ENCODE assay signal across 8 mouse cellular contexts in genomic region chr2:26351358-26352290, GRCm38 (mm10). TPM values are rescaled to one million over a fixed set of nuclear protein-coding genes. Genes with fewer than 3 reads are reported as not detected.
DNase-seq lines count a peak whose midpoint lies in the region; ATAC-seq and TF ChIP-seq lines count a peak whose summit lies in the region.

Dnlz (minus strand) TSS chr2:26352110.

- dilution Hi-C loops in CH12.LX (cut with MboI; ENCODE audit: extremely low pct_ligation_motif_present, extremely low pct_unique_long_range_greater_than_20kb, low sequenced_read_pairs): no loop called here

- peak within 1 kb of the TSS; percentile 32 for H3K27ac ChIP-seq in CH12.LX (ENCODE audit: insufficient read depth, low read depth)
- H3K27ac ChIP-seq in forebrain, embryonic 12.5 days: peak within 1 kb of the TSS; percentile 86
- H3K27ac ChIP-seq in heart, postnatal 0 days (ENCODE audit: low read depth): peak within 1 kb of the TSS; percentile 74
- peak within 1 kb of the TSS; percentile 59 for H3K27ac ChIP-seq in liver, embryonic 16.5 days (ENCODE audit: low read length)
- H3K27ac ChIP-seq in neural tube, embryonic 13.5 days (replicated peaks): peak within 1 kb of the TSS; percentile 89
- H3K27ac ChIP-seq in testis, adult 2 months (ENCODE audit: control insufficient read depth, insufficient read depth, low read depth, low read length): peak within 1 kb of the TSS; percentile 79

- no peaks in the 10 kb centered on the region for H3K9me3 ChIP-seq in CH12.LX (replicated peaks; ENCODE audit: low read length)
- H3K9me3 ChIP-seq in forebrain, embryonic 12.5 days: no peaks in the 10 kb centered on the region
- H3K9me3 ChIP-seq in heart, postnatal 0 days (replicated peaks; ENCODE audit: control insufficient read depth, low read length): no peaks in the 10 kb centered on the region
- no peaks in the 10 kb centered on the region for H3K9me3 ChIP-seq in liver, embryonic 16.5 days (replicated peaks; ENCODE audit: control insufficient read depth, low read length)
- no peaks in the 10 kb centered on the region for H3K9me3 ChIP-seq in neural tube, embryonic 13.5 days

- in situ Hi-C loops in CH12.LX (cut with MboI; ENCODE audit: low pct_ligation_motif_present, low pct_unique_long_range_greater_than_20kb, low sequenced_read_pairs): loop anchor here (5.0 kb wide), 1 partner anchor 56 kb away; the partner anchor contains the start of gene Inpp5e

- TF ChIP-seq EP300 in CH12.LX (IDR thresholded peaks at IDR 0.05; ENCODE audit: low read length): no peak
- TF ChIP-seq EP300 in heart, postnatal 0 days (IDR thresholded peaks at IDR 0.05; ENCODE audit: low read depth): peak; percentile 60; the same call in 1 of the 2 replicates

- peaks cover 22 to 58% of the 10 kb centered on the region in 2 experiments for H3K36me3 ChIP-seq in CH12.LX (replicated peaks in 1 of 2; ENCODE audit: control insufficient read depth in 1 of 2, insufficient read depth in 1 of 2, low read length in 1 of 2)
- peaks cover 37% of the 10 kb centered on the region for H3K36me3 ChIP-seq in forebrain, embryonic 12.5 days (replicated peaks)
- H3K36me3 ChIP-seq in heart, postnatal 0 days (replicated peaks; ENCODE audit: control insufficient read depth, insufficient read depth, low read length): peaks cover 33% of the 10 kb centered on the region
- 0 out of 2 replicates have a peak, but pooled peaks cover 3% of the 10 kb centered on the region for H3K36me3 ChIP-seq in liver, embryonic 16.5 days (ENCODE audit: control insufficient read depth, insufficient read depth)
- peaks cover 41% of the 10 kb centered on the region for H3K36me3 ChIP-seq in neural tube, embryonic 13.5 days
- H3K36me3 ChIP-seq in testis, adult 2 months (ENCODE audit: control insufficient read depth, insufficient read depth, low read length): no peaks in the 10 kb centered on the region; the same call in 1 of the 2 replicates

- peak within 1 kb of the TSS; percentile 93 for H3K9ac ChIP-seq in CH12.LX (ENCODE audit: insufficient read depth, low read depth)
- H3K9ac ChIP-seq in forebrain, embryonic 12.5 days: peak within 1 kb of the TSS; percentile 91
- H3K9ac ChIP-seq in heart, postnatal 0 days (replicated peaks; ENCODE audit: low read depth, low read length): peak within 1 kb of the TSS; percentile 88
- H3K9ac ChIP-seq in liver, embryonic 16.5 days (ENCODE audit: low read depth, low read length): peak within 1 kb of the TSS; percentile 87
- H3K9ac ChIP-seq in neural tube, embryonic 13.5 days: peak within 1 kb of the TSS; percentile 96

- no peaks in the 10 kb centered on the region for H3K79me2 ChIP-seq in CH12.LX (replicated peaks; ENCODE audit: control insufficient read depth, extremely low read depth, insufficient read depth, poor library complexity, severe bottlenecking)

- peak; percentile 89 for DNase-seq in CH12.LX (ENCODE audit: extremely low read depth)
- peak; percentile 83 for DNase-seq in c-Kit-positive CD71-positive TER-119-negative erythroid progenitor cells, embryonic 14.5 days (ENCODE audit: low read depth)
- peak; percentile 95 for DNase-seq in heart, postnatal 0 days (ENCODE audit: low spot score)
- DNase-seq in kidney, postnatal 4 days: peak; percentile 96 to 98

- H3K4me2 ChIP-seq in CH12.LX (ENCODE audit: insufficient read depth, low read depth, poor library complexity, severe bottlenecking): peak within 1 kb of the TSS; percentile 87
- H3K4me2 ChIP-seq in forebrain, embryonic 12.5 days: peak within 1 kb of the TSS; percentile 97
- H3K4me2 ChIP-seq in heart, postnatal 0 days (ENCODE audit: low read depth, low read length): peak within 1 kb of the TSS; percentile 100
- peak within 1 kb of the TSS; percentile 96 for H3K4me2 ChIP-seq in liver, embryonic 16.5 days (ENCODE audit: low read depth, low read length)
- H3K4me2 ChIP-seq in neural tube, embryonic 13.5 days: peak within 1 kb of the TSS; percentile 97

- TF ChIP-seq CTCF in CH12.LX (conservative IDR thresholded peaks at IDR 0.05 in 1 of 2, IDR thresholded peaks at IDR 0.05 in 1 of 2; ENCODE audit: low read depth in 2 of 2, low read length in 2 of 2): peak in 1 of 2 experiments; percentile 79; a peak in 2 of 4 replicates
- TF ChIP-seq CTCF in heart, postnatal 0 days (IDR thresholded peaks at IDR 0.05; ENCODE audit: low read depth): peak; percentile 73
- TF ChIP-seq CTCF in testis, adult 2 months (IDR thresholded peaks at IDR 0.05; ENCODE audit: control insufficient read depth, insufficient read depth, insufficient replicate concordance, low read depth, low read length): peak; percentile 50; the same call in 1 of the 2 replicates

- ATAC-seq in forebrain, embryonic 12.5 days (ENCODE audit: low FRiP score): peak; percentile 79
- ATAC-seq in heart, postnatal 0 days (ENCODE audit: insufficient read depth, low read depth): peak; percentile 78
- ATAC-seq in liver, embryonic 16.5 days (ENCODE audit: low read depth): peak; percentile 81
- ATAC-seq in neural tube, embryonic 13.5 days (ENCODE audit: low read depth): peak; percentile 84

- peak within 1 kb of the TSS; percentile 77 to 88 (median 85) for H3K4me3 ChIP-seq in CH12.LX (replicated peaks in 1 of 3; ENCODE audit: low read depth in 2 of 3, low read length in 2 of 3, poor library complexity in 1 of 3)
- H3K4me3 ChIP-seq in forebrain, embryonic 12.5 days (replicated peaks): peak within 1 kb of the TSS; percentile 87
- H3K4me3 ChIP-seq in heart, postnatal 0 days (ENCODE audit: low read depth, low read length): peak within 1 kb of the TSS; percentile 76
- peak within 1 kb of the TSS; percentile 69 for H3K4me3 ChIP-seq in liver, embryonic 16.5 days (ENCODE audit: low read depth, low read length)
- H3K4me3 ChIP-seq in neural tube, embryonic 13.5 days: peak within 1 kb of the TSS; percentile 86
- H3K4me3 ChIP-seq in testis, adult 2 months (ENCODE audit: control insufficient read depth, low read depth, low read length): peak within 1 kb of the TSS; percentile 94

- TF ChIP-seq RAD21 in CH12.LX (IDR thresholded peaks at IDR 0.05; ENCODE audit: low read depth, low read length): peak; percentile 50

- WGBS in forebrain, embryonic 12.5 days: 3% methylated on average over 62 of the region's 62 CpGs
- WGBS in heart, postnatal 0 days: 2% methylated on average over 62 of the region's 62 CpGs
- under 1% methylated on average over 62 of the region's 62 CpGs for whole genome bisulfite sequencing in liver, embryonic 16.5 days (ENCODE audit: insufficient replicate concordance)
- 3% methylated on average over 62 of the region's 62 CpGs for WGBS in neural tube, embryonic 13.5 days

- H3K27me3 ChIP-seq in CH12.LX (replicated peaks): no peaks in the 10 kb centered on the region
- H3K27me3 ChIP-seq in forebrain, embryonic 12.5 days: no peaks in the 10 kb centered on the region
- no peaks in the 10 kb centered on the region for H3K27me3 ChIP-seq in heart, postnatal 0 days (ENCODE audit: control insufficient read depth, insufficient read depth, low read length)
- H3K27me3 ChIP-seq in liver, embryonic 16.5 days (ENCODE audit: control insufficient read depth, insufficient read depth, low read depth, low read length): no peaks in the 10 kb centered on the region
- no peaks in the 10 kb centered on the region for H3K27me3 ChIP-seq in neural tube, embryonic 13.5 days
- no peaks in the 10 kb centered on the region for H3K27me3 ChIP-seq in testis, adult 2 months (ENCODE audit: control insufficient read depth, insufficient read depth, low read length)

- peaks cover 10 to 19% of the 10 kb centered on the region in 2 experiments for H3K4me1 ChIP-seq in CH12.LX (ENCODE audit: control insufficient read depth in 1 of 2, insufficient read depth in 2 of 2)
- H3K4me1 ChIP-seq in forebrain, embryonic 12.5 days: peaks cover 24% of the 10 kb centered on the region
- H3K4me1 ChIP-seq in heart, postnatal 0 days (ENCODE audit: control insufficient read depth, insufficient read depth): peaks cover 21% of the 10 kb centered on the region
- peaks cover 16% of the 10 kb centered on the region for H3K4me1 ChIP-seq in liver, embryonic 16.5 days (ENCODE audit: control insufficient read depth, low read depth, low read length)
- peaks cover 27% of the 10 kb centered on the region for H3K4me1 ChIP-seq in neural tube, embryonic 13.5 days (replicated peaks)
- peaks cover 14% of the 10 kb centered on the region for H3K4me1 ChIP-seq in testis, adult 2 months (ENCODE audit: control insufficient read depth, insufficient read depth, low read length)

- TF ChIP-seq POLR2A in CH12.LX (IDR thresholded peaks at IDR 0.05; ENCODE audit: low read depth, low read length): peak; percentile 72
- TF ChIP-seq POLR2A in testis, adult 2 months (IDR thresholded peaks at IDR 0.05; ENCODE audit: control insufficient read depth, low read depth, low read length): peak; percentile 51; the same call in 1 of the 2 replicates

TF ChIP-seq in CH12.LX, 34 proteins besides CTCF, POLR2A, EP300 and RAD21 (continues in another document):
- TF ChIP-seq TBP (conservative IDR thresholded peaks at IDR 0.05; ENCODE audit: low read depth, low read length) (peak; percentile 51; the same call in 1 of the 2 replicates), POLR2AphosphoS2 (IDR thresholded peaks at IDR 0.05; ENCODE audit: low read depth, low read length) (no peak), JUND (conservative IDR thresholded peaks at IDR 0.05; ENCODE audit: low read depth, low read length) (no peak), MYC (IDR thresholded peaks at IDR 0.05; ENCODE audit: low read depth, low read length) (no peak), IRF4 (IDR thresholded peaks at IDR 0.05; ENCODE audit: low read depth, low read length) (peak; percentile 47), CHD2 (IDR thresholded peaks at IDR 0.05; ENCODE audit: low read length) (no peak; the same call in 1 of the 2 replicates), PAX5 (IDR thresholded peaks at IDR 0.05; ENCODE audit: low read length) (no peak), MAZ (IDR thresholded peaks at IDR 0.05; ENCODE audit: low read depth, low read length) (peak; percentile 57; the same call in 1 of the 2 replicates), KAT2A (IDR thresholded peaks at IDR 0.05; ENCODE audit: insufficient replicate concordance, low read length) (peak; percentile 81; the same call in 1 of the 2 replicates), RCOR1 (conservative IDR thresholded peaks at IDR 0.05; ENCODE audit: low read depth, low read length) (peak; percentile 10; the same call in 1 of the 2 replicates), USF1 (IDR thresholded peaks at IDR 0.05; ENCODE audit: low read depth, low read length) (no peak)

RNA-seq across cellular contexts. Expression of gene Dnlz, which starts in this region (rescaled TPM):
- total RNA-seq in CH12.LX (2012; rRNA removed): 17.1 and 20.3 TPM in 2 replicates
- total RNA-seq in CH12.LX (2014; rRNA removed): 15.1 TPM in 2 replicates
- 16.5 and 17.8 TPM in 2 replicates for polyA plus RNA-seq in CH12.LX (2012; ENCODE audit: insufficient read length, low read depth)
- polyA plus RNA-seq in forebrain, embryonic 12.5 days (2016; fragmentation: Nextera tagmentation; extraction: Ambion mirVana): 34.5 and 36.3 TPM in 2 replicates
- 20.2 and 23.0 TPM in 2 replicates for total RNA-seq in heart, postnatal 0 days (2014; rRNA removed; ENCODE audit: low replicate concordance)
- 17.0 and 18.6 TPM in 2 replicates for polyA plus RNA-seq in heart, postnatal 0 days (2015; fragmentation: Nextera tagmentation; extraction: Ambion mirVana)
- polyA plus RNA-seq in liver, embryonic 16.5 days (2015; fragmentation: Nextera tagmentation; extraction: Ambion mirVana): 7.2 and 8.0 TPM in 2 replicates
- polyA plus RNA-seq in neural tube, embryonic 13.5 days (2015; fragmentation: Nextera tagmentation; extraction: Ambion mirVana): 30.1 and 34.2 TPM in 2 replicates
- 6.2 and 6.5 TPM in 2 replicates for polyA plus RNA-seq in testis, adult 2 months (2012; rRNA removed)

Comparison
In these comparisons a context has a peak if more than half of its experiments do, and no peak if none do; other contexts are left out.
1. Peak in every context shown above with its lines: DNase-seq, ATAC-seq, H3K4me3 ChIP-seq and H3K27ac ChIP-seq.
2. H3K27ac ChIP-seq: peak in every context shown above with its lines; median percentile 89 in neural tube, embryonic 13.5 days; 86 in forebrain, embryonic 12.5 days; 79 in testis, adult 2 months; 74 in heart, postnatal 0 days; 59 in liver, embryonic 16.5 days; 32 in CH12.LX.